Mouse (Mus musculus): ENCODE data around the gene Kcnb1. TPM values are rescaled to one million over a fixed set of nuclear protein-coding genes. Genes with fewer than 3 reads are reported as not detected.
"Not testable (repeated sequence)": the region's sequence is repeated elsewhere in the genome, so short reads cannot be mapped to it uniquely, and the experiment has no call there.

Gene Kcnb1
- polyA plus RNA-seq, 1 experiment from 2014 or later = 0.55 TPM

GRCm38 (mm10) chr2:167204686-167205085 lies 14.7 kb upstream of the Kcnb1 start:
- not testable (repeated sequence) for DNase-seq (ENCODE audit: low spot score)

GRCm38 (mm10) chr2:167203505-167204166 lies 13.7 kb upstream of the Kcnb1 start:
- no peak for DNase-seq (ENCODE audit: low spot score)

GRCm38 (mm10) chr2:167201463-167202291 lies 11.7 kb upstream of the Kcnb1 start:
- peak; percentile 25 for DNase-seq (ENCODE audit: low spot score)

- no peak for DNase-seq (ENCODE audit: low spot score)
Measured at GRCm38 (mm10) chr2:167198660-167199427, 8.9 kb upstream of the Kcnb1 start.

- no peak for DNase-seq (ENCODE audit: low spot score)
Measured at GRCm38 (mm10) chr2:167193361-167193760, 3.4 kb upstream of the Kcnb1 start.

GRCm38 (mm10) chr2:167189291-167190075 lies 472 bp downstream of the Kcnb1 start:
- no peak for DNase-seq (ENCODE audit: low spot score)

- peak; percentile 55 for DNase-seq (ENCODE audit: low spot score)
Measured at GRCm38 (mm10) chr2:167188315-167189207, 1.4 kb downstream of the Kcnb1 start.

GRCm38 (mm10) chr2:167187119-167187518 lies 2.8 kb downstream of the Kcnb1 start:
- no peak for DNase-seq (ENCODE audit: low spot score)

GRCm38 (mm10) chr2:167186544-167186943 lies 3.4 kb downstream of the Kcnb1 start:
- no peak for DNase-seq (ENCODE audit: low spot score)

- DNase-seq (ENCODE audit: low spot score) = no peak
Measured at GRCm38 (mm10) chr2:167186003-167186402, 4.0 kb downstream of the Kcnb1 start.

GRCm38 (mm10) chr2:167185432-167185831 lies 4.5 kb downstream of the Kcnb1 start:
- DNase-seq (ENCODE audit: low spot score) = no peak

- DNase-seq (ENCODE audit: low spot score) = no peak
Measured at GRCm38 (mm10) chr2:167181662-167182389, 8.1 kb downstream of the Kcnb1 start.

GRCm38 (mm10) chr2:167181096-167181495 lies 8.9 kb downstream of the Kcnb1 start:
- DNase-seq (ENCODE audit: low spot score) = no peak

GRCm38 (mm10) chr2:167179301-167179700 lies 10.7 kb downstream of the Kcnb1 start:
- no peak for DNase-seq (ENCODE audit: low spot score)

- DNase-seq (ENCODE audit: low spot score) = no peak
Measured at GRCm38 (mm10) chr2:167177231-167177641, 12.7 kb downstream of the Kcnb1 start.

- DNase-seq (ENCODE audit: low spot score) = no peak
Measured at GRCm38 (mm10) chr2:167175284-167175683, 14.7 kb downstream of the Kcnb1 start.

GRCm38 (mm10) chr2:167173051-167173875 lies 16.7 kb downstream of the Kcnb1 start:
- DNase-seq (ENCODE audit: low spot score) = no peak

GRCm38 (mm10) chr2:167167515-167168212 lies 22.3 kb downstream of the Kcnb1 start:
- DNase-seq (ENCODE audit: low spot score) = no peak
